Mouse (Mus musculus) CD4-positive, CD25-positive, alpha-beta regulatory T cell, adult 4 months (primary cell): ENCODE measurements around the gene Jaml. TPM values are rescaled to one million over a fixed set of nuclear protein-coding genes. Genes with fewer than 3 reads are reported as not detected.
A peak's percentile ranks its signal among the peaks of the same experiment; 100 is the strongest.

ENCODE experiments used
- ATAC-seq: one replicate; pipeline ENCODE4 v1.8.0; 2017
- polyA plus RNA-seq, 2 experiments: library from polyadenylated mRNA; unstranded; fragments of 100-300 nt; shearing (Covaris generic); gene quantifications; one replicate each; pipeline ENCODE4 v1.2.1; 2017

Gene Jaml
- polyA plus RNA-seq, 2 experiments from 2014 or later = 3.8 to 5.3 TPM

DNA sequence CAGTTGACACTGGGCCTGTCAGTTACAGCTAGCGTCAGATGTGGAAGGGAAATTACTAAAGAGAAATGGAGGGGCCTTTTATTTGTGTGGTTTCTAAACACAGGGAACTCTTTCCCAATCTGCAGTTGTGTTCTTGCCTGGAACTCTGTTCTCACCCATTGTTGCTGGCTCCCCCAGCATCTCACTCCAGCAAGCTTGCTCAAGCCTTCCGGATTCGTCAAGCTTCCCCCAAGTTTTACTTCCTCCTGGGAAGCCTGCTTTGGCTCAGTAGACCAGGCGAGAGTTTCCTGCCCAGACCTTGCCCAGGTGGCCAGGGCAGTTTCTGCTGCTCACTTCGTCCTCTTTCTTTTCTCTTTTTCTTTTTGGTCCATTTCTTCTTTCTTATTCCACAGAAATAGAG lies 5.6 kb downstream of the Jaml start:
- no peak for ATAC-seq

DNA sequence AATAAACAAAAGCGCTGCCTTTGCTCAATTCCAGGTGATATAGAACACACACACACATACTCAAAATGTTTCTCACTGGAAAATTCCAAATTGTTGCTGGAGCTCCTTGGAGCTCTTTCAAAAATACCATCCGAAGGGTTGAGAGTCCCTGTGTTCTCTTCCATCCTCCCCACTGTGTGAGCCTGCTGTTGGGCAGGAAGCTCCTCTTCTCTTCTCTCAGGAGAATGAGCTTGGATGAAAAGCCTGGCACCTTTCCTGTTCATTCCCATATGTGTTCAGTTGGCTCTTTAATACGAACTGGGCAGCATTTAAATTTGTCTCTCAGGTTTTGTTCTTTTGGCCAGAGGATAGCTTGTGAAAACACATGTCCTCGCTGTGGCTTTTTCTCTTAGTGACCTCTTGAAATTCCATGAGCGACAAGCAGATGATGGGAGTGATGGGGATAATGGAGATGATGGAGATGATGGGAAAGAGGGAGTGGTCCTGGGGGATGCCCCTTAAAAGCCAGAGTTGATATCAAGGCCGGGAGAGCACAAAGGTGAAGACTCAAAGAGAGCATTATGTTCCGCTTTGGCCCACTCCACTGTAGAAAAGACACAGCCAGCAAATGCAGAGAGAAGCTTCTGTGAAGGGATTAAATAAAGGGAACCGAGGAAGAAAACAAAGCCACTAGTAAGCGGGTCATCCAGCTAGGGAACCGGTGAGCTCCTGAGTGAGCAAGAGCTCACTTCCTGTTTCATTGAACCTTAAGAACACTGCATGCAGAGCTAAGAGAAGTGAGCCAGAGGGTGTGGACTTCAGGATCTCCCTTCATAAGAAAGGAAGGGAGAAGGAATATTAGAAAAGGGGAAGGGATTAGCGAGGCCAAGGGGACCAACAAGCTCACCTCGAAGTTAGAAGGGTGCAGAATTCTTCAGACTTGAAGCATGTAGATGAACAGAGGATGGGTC lies 7.0 kb downstream of the Jaml start:
- ATAC-seq = no peak

DNA sequence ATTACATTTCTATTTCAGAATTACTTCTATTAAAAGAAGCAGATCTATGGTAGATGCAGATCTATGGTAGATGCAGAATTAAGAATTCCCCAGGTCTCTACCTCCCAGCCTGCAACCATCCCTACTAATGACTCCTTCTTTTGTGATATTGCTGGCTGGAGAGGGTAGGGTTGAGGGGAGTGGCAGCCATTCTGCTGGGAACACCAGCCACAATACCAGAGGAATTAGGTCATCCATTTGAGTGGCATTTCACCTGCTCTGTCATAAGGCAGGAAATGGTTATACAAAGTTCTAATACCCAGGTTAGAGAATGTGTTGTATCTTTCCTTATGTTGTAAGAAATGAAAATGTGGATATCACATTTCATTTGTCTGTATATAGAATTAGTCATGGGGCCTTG lies 9.1 kb downstream of the Jaml start:
- ATAC-seq = no peak

DNA sequence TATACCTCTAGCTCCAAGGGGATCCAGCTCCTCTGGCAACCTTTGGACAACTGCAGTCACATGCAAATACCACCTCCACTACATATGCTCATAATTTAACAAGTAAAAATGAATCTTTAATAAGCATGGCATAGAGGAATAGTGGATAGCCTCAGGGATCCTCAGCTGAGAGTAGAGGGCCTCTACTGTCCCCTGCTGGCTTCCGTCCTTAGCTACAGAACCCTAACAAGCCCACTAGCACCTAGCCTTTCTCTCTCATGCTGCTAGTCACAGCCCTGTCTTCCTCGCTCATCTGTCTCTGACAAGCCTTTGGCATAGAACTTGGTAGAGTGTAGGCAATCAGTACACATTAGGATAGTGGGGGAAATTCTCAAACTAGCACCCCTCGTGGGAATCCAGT lies 11.8 kb downstream of the Jaml start:
- ATAC-seq = no peak

DNA sequence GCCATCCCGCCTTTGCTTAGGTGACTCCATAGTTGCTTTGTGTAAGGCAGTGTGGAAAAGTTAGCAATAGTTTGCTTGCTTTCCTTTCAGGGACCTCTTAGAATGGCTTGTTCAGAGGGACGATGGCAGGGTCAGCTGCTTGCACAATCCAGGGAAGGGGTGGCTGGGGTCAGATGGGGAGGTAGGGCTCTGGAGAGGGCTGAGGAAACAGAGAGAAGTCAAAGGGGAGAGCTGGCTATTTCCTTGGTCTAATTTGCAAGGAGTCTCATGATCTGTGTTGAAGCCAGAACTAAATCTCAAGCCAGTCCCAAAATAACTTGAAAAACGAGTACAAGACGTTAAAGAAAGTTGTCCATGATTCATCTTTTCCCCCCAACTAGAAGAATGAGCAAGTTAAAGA lies 13.7 kb downstream of the Jaml start:
- ATAC-seq = no peak

DNA sequence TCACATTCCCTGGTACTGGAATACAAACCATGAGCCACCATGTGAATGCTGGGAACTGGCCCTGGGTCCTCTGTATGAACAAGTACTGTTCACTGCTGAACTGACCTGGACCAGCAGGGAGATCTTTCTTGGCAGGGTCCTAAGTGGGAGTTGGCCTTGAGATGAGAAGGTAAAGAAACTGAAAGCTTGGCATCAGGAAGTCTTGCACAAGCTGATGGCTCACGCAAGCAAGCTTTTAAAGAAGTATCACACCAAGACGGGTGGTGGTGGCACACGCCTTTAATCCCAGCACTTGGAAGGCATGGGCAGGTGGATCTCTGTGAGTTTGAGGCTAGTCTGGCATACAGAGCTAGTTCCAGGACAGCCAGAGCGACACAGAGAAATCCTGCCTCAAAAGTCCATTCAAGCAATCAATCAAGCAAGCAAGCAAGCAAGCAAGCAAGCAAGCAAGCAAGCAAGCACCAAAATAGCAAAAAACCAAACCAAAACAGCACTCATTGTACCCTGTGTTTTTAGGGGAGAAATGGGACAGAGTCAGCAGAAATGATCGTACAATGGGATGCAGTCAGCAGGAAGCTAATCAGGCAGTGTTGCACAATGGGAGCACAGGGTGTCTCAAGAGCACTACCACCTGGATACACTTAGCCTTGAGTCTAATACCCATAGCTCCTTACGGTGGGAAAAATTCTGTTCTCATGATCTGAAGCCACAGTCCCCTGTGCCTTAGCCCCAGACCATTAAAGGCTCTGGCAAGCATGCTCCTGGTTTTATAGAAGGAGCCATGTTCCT lies 16.4 kb downstream of the Jaml start:
- no peak for ATAC-seq

DNA sequence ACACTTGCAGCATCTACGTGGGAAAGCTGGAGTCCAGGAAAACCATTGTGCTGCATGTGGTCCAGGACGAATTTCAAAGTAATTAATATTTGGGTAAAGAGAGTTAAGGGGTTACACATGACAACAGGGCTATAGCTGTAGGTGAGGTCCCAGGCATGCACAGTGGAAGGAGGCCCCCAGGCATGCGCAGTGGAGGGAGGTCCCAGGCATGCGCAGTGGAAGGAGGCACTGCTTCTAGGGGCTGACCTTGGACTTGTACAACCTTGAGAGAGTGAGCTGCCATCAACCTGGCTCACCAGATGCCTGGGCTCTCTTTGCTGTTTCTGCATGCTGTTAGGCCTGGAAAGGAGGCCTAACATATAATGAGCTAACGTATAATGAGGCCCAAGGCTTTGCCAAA lies 18.9 kb downstream of the Jaml start:
- ATAC-seq = no peak

DNA sequence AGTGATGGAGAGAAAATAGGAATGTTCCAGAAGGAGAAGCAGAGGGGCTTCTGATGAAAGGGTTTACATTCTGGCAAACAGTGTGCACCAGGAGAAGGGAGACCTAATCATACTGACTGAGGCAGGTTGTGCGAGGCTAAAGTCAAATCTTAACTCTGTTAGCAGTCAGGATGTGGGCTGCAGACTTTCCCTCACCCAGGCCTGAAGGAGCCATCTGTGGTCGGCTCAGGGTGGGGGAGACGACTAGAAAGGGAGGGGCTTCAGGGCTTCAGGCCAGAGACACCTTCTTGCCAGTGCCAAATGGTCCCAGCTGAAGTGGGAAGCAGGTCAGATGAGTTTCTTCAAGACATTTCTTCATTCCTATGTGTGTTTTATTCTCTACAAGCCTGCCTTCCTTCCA lies 19.4 kb downstream of the Jaml start:
- ATAC-seq = no peak

DNA sequence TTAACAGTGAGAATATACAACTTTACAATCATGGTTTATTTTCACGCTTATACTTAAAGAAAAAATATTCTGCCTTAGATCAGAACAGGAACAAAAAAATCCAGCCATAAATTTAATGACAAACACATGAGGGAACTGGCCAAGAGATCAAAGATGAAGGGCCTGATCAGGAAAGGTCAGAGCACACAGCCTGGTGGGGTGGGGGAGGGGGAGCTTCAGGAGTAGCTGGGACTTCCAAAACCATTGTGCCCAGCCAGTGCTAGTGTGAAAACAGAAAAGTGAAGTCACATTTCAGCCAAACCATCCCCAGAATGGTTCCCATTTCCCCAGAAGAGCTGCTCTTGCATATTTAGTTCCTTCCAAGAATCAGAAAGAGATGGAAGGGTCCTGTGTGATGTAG lies 23.5 kb downstream of the Jaml start:
- ATAC-seq = no peak

DNA sequence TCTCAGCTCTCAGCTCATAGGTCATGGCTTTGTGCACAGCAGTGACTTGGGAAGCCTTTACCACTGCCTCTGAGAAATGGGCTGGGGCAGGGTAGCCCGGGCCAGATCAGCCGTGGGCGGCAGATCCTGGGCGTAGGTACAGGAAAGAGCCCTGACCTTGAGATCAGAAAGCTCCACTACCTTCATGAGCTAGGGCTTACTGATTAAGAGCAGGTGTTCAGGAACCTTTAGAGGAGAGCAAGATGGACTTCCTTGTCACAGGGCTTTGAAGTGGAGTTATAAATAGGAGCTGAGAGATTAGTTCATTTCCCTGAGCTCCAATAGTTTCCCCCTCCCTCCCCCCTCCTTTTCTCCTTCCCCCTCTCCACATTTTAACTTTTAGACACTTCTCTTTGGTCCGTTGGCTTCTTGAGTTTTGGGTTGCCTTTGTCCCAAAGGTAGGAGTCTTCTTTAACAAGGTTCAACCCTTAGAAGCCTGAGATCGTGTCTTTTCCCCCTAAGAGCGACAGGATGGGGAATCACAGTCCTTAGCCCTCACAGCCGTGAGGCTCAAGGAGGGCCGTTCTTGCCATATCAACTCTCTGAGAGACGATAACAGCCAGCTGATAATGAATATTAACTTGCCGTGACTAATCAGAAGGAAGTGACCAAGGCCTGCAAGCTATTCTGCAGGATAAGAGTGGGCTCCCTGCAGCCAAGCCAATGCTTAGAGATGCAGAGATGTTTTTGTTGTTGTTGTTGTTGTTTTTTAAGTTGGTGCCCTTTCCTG lies 24.4 kb downstream of the Jaml start:
- ATAC-seq = no peak

DNA sequence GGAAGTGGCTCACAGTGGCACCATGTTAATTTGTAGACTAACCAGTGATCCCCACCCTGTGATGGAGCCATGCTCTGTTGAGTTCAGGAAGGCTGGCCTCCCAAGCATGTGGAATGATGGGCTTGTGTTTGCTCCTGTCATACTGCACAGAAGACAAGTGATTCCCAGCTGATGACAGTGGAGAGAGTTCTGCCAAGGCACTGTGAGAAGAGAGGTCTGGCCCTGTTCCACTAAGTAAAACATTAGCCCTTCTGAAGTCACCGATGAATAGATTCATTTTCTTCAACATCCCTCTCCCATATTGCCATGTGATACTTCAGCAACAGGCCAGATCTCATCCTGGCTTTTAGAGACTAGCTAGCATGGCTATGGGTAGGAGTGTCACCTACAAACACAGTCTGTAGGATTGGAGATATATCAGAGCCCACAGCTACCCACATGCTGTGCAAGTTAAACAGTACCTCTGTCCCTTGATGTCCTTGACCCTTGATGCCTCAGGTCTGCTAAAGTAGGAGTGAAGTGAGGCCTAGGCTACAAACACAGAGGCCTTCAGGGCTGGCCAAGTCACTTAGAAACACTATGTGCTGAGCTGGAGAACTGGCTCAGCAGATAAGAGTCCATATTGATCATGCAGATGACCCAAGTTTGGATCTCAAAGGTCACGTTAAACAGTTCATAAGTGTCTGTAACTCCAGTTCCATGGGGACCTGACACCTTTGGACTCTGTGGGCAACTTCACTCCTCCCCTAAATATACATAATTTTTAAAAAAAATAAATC lies 26.8 kb downstream of the Jaml start:
- ATAC-seq = no peak

DNA sequence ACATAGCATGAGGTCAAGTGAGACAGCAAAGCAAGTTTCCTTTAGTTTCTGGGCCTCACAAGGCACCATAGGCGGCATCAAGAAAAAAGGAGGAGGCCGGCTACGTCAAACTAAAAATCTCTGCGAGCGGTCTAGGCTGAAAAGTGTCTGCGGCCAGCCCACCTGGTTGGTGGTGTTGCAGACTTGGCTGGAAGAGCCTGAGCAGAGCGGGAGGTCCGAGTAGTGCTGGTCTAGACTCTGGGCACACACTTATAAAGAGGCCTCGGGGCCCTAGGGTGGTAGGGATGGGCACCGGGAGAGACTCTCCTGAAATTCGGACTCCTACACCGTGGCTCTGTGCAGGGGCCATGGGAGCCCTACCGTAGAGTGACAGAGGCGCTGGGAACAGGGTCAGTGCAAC lies 36.7 kb downstream of the Jaml start:
- no peak for ATAC-seq

DNA sequence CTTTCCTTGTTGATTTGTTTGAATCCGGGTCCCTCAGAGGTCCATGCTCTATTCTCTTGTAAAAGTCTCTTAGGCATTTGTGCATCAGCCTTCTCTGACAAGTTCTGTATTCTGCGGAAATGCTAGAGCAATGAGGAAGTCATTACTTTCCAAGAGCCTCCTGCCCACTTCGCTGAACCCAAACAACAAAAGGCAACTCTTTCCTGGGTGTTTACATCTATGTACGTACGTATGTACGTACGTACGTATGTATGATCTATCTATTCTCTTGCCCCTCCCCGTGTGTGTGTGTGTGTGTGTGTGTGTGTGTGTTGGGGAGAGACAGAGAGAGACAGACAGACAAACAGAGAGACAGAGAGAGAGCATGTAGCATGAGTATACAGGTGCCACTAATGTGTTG lies 37.8 kb downstream of the Jaml start:
- ATAC-seq = peak; percentile 81

DNA sequence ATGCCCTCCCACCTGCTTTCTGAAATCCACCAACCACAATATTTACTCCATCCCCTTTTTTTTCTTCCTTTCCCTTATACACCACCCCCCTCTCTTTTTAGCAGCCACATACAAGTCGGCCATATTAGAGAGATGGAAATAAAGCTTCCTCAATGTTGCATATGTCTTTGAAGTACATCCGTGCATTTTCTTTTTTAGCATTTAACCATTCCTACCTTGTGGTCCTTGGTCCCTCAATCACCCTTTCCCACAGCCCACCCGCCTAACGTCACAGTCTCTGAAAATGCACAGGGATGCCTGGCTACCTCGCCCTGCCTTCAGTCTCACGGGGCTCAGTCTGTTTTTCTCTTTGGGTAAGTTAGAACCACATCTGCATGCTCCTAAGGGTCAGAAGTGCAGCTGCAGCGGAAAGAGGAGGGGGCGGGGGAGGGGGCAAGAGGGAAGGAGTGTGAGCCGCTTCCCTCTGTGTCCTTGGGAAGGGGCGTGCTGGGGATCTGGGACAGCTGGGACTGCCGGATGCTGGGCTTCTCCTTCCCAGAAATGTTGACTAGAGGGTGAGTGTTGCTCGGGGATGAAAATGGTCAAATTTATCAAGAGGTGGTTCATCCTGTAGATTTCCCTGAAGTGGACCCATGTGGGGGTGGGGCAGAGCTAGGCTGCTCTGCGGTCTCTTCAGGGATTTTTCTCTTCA lies 38.9 kb downstream of the Jaml start, which contains the start of gene Scn2b:
Gene Scn2b (plus strand): TSS at position 42 of the 691 bp plus-strand sequence.
- ATAC-seq = no peak

DNA sequence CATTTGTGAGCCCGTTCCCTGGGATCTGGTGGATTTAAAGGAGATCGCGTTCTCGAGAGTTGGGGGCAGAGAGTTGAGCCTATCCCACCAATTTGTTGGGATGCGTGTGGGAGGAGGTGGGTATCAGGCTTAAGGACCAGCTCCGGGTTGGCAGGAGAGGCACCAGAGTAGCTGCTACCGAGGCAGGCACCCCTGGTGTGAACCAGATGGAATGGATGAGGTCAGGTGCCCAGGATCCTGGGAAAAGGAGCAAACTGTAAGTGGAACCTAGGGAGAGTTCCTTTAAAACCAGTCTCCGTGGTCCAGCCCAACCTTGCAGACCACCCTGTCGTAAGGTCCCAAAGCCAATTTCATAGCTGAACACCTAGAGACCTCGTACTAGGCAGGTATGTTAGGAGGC lies 39.6 kb downstream of the Jaml start:
- no peak for ATAC-seq

DNA sequence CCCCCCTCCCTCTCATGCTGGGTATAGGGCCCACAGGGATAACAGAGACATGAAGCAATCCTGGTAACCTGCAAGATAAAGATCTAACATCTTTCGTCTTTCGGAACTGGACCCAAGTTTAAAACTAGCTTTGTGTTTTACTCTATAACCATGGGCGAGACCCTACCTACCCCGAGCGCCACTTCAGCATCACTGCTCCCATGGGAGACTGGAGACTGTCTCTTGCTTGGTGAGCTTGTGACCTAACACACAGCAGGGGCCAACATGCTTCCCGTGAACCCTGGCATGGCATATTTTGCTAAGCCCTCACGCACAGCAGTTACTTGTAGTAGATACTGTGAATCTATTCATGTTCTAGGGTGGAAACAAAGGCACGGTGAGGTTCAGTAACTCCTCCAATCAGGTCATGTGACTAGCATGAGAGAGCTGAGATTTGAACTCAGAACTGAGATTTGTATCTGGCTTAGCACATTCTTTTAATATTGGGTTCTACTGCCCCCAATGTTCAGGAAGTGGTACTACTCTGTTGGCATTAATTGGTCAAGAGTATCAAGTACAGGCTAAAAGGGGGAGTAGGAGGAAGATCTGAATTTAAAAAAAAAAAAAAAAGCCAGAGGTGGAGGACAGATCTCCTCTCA lies 40.5 kb downstream of the Jaml start:
- no peak for ATAC-seq

DNA sequence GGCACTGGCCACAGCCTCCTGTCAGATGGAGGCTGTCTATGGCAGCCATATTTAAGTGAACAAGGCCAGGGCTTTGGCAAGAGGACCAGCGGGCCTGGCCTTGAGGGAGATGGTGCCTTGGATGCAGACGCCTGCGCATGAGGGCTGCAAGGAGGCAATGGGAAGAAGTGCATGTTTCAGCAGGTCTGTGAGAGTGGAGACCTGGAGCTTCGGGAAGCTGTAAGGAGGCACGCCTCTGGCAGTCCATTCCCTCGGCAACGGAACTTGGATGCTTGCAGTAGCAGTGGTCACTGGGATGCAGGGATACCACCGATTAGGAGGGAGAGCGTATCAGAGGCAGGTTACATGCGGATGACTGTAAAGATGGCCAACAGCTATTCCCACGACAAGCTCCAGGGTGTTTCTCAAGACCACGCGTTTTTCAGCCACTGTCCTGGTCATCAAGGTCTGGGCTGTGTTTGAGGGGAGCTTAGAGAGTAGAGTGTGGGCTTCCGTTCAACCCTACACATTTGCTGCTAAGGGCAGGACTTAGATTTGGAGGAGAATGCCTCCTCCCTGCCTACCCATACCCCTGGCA lies 41.1 kb downstream of the Jaml start:
- ATAC-seq = no peak

DNA sequence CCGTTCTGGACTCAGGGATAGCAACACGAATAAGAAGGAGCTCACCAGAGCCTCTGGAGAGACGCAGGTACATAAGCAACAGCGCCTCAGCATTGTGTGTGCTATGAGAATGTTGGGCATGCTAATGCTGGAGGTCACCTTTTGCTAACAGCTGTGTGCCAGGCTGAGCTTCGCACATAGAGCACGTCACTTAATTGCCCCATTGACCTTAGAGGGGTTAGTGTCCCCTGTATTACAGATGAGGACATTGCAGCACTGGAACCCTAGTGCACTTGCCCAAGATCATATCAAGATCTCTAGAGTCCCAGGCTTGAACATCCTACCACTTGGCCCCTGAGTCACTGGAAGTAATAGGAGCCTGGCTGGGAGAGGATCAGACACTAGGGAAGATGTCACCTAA lies 41.6 kb downstream of the Jaml start:
- no peak for ATAC-seq

DNA sequence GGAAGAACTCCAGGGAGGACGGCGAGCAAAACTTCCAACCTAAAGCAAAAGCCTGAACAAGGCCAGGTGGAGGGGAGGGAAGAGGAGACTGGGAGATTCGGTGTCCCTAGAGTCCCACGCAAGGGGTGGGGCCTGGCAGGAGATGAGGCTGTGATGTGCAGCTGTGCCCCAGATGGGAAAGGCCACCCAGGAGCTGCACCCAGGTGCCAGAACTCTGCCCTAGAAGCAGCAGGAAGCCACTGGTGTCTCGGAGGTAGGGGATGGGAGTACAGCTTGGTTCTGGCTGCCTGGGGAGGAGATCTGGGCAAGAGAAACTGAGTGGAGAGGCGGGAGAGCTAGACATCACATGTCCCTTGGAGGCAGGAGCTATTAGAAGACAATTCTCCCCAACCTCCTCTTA lies 42.0 kb downstream of the Jaml start:
- ATAC-seq = no peak

DNA sequence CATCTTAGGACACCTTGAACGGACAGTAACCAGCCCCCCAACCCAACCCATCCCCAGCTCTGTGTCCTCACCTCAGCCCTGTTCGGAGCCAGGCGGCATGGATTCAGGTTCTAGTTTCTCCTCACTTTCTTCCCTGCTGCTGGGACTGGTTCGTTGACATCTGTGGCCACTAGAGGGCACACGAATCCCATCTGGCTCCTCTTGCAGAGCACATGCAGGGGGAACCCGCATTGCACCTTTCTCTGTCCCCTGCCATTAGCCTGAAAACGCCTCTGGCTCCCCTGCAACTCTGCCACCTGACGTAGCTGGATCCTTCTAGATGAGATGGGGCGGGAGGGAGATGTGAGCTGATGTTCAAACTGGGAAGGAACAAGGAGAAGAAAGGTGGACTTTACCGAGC lies 42.8 kb downstream of the Jaml start:
- peak; percentile 79 for ATAC-seq
